Mouse (Mus musculus): ENCODE results near the gene Ttll1. TPM values are rescaled to one million over a fixed set of nuclear protein-coding genes. Genes with fewer than 3 reads are reported as not detected.

Gene Ttll1
- polyA plus RNA-seq, 1 experiment from 2014 or later = 37.0 TPM

- Histone ChIP-seq H3K27me3 (ENCODE audit: control insufficient read depth, insufficient read depth, low read length) (no peaks in the 10 kb centered on the region), H3K9ac (ENCODE audit: low read depth, low read length) (no peak overlapping the region), H3K4me2 (replicated peaks; ENCODE audit: low read depth, low read length) (no peak overlapping the region), H3K4me1 (replicated peaks; ENCODE audit: control insufficient read depth, insufficient read depth, low read length) (no peaks in the 10 kb centered on the region), H3K36me3 (ENCODE audit: control insufficient read depth, insufficient read depth, low read length) (no peaks in the 10 kb centered on the region), H3K4me3 (ENCODE audit: low read depth, low read length) (no peak overlapping the region), H3K9me3 (ENCODE audit: control insufficient read depth, low read length) (no peaks in the 10 kb centered on the region), H3K27ac (ENCODE audit: low read depth, low read length) (no peak overlapping the region)
- ATAC-seq (ENCODE audit: low FRiP score) (no peak), DNase-seq (ENCODE audit: low spot score) (no peak)
- WGBS = 92% methylated on average over 2 of the region's 2 CpGs
These were observed 28.2 kb upstream of the Ttll1 start for GRCm38 (mm10) chr15:83538855-83539254.

- no peaks in the 10 kb centered on the region for H3K27me3 ChIP-seq (ENCODE audit: control insufficient read depth, insufficient read depth, low read length)
- ATAC-seq (ENCODE audit: low FRiP score) = no peak
- DNase-seq (ENCODE audit: low spot score) = no peak
- H3K9me3 ChIP-seq (ENCODE audit: control insufficient read depth, low read length) = no peaks in the 10 kb centered on the region
- no peak overlapping the region for H3K9ac ChIP-seq (ENCODE audit: low read depth, low read length)
- H3K4me2 ChIP-seq (replicated peaks; ENCODE audit: low read depth, low read length) = no peak overlapping the region
- no peak overlapping the region for H3K4me3 ChIP-seq (ENCODE audit: low read depth, low read length)
- no peaks in the 10 kb centered on the region for H3K36me3 ChIP-seq (ENCODE audit: control insufficient read depth, insufficient read depth, low read length)
- no peaks in the 10 kb centered on the region for H3K4me1 ChIP-seq (replicated peaks; ENCODE audit: control insufficient read depth, insufficient read depth, low read length)
- 92% methylated on average over 6 of the region's 6 CpGs for WGBS
- no peak overlapping the region for H3K27ac ChIP-seq (ENCODE audit: low read depth, low read length)
These were observed 25.2 kb upstream of the Ttll1 start for GRCm38 (mm10) chr15:83535890-83536231.

GRCm38 (mm10) chr15:83534960-83535889 lies 24.5 kb upstream of the Ttll1 start:
- no peak overlapping the region for H3K4me3 ChIP-seq (ENCODE audit: low read depth, low read length)
- WGBS = 83% methylated on average over 17 of the region's 17 CpGs
- H3K36me3 ChIP-seq (ENCODE audit: control insufficient read depth, insufficient read depth, low read length) = no peaks in the 10 kb centered on the region
- ATAC-seq (ENCODE audit: low FRiP score) (no peak), DNase-seq (ENCODE audit: low spot score) (no peak)
- no peaks in the 10 kb centered on the region for H3K4me1 ChIP-seq (replicated peaks; ENCODE audit: control insufficient read depth, insufficient read depth, low read length)
- H3K27me3 ChIP-seq (ENCODE audit: control insufficient read depth, insufficient read depth, low read length) = no peaks in the 10 kb centered on the region
- H3K4me2 ChIP-seq (replicated peaks; ENCODE audit: low read depth, low read length) = no peak overlapping the region
- no peaks in the 10 kb centered on the region for H3K9me3 ChIP-seq (ENCODE audit: control insufficient read depth, low read length)
- H3K27ac ChIP-seq (ENCODE audit: low read depth, low read length) = no peak overlapping the region
- H3K9ac ChIP-seq (ENCODE audit: low read depth, low read length) = no peak overlapping the region

DNA sequence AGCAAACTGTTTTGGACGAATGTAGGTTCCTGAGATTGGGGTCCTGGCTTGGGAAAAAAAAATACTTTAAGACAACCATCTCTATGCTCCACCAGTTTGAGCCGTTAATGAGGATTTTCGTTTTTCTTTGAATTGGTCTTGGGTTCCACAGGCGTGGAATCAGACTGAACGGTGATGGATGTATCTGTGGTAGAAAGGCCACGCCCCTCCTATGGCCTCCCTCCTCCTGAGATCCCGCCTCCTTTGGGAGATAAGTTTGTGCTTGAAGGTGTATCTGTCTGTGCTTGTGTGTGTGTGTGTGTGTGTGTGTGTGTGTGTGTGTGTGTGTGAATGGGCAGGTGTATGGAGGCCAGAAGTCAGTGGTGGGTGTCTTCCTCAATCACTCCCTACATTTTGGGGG lies 21.9 kb upstream of the Ttll1 start:
- no peak for DNase-seq (ENCODE audit: low spot score)
- Histone ChIP-seq H3K4me1 (replicated peaks; ENCODE audit: control insufficient read depth, insufficient read depth, low read length) (no peaks in the 10 kb centered on the region), H3K27me3 (ENCODE audit: control insufficient read depth, insufficient read depth, low read length) (peaks cover 6% of the 10 kb centered on the region), H3K9ac (ENCODE audit: low read depth, low read length) (no peak overlapping the region), H3K4me3 (ENCODE audit: low read depth, low read length) (no peak overlapping the region), H3K4me2 (replicated peaks; ENCODE audit: low read depth, low read length) (no peak overlapping the region), H3K9me3 (ENCODE audit: control insufficient read depth, low read length) (no peaks in the 10 kb centered on the region), H3K36me3 (ENCODE audit: control insufficient read depth, insufficient read depth, low read length) (no peaks in the 10 kb centered on the region), H3K27ac (ENCODE audit: low read depth, low read length) (no peak overlapping the region)
- 85% methylated on average over 7 of the region's 7 CpGs for WGBS
- no peak for ATAC-seq (ENCODE audit: low FRiP score)

DNA sequence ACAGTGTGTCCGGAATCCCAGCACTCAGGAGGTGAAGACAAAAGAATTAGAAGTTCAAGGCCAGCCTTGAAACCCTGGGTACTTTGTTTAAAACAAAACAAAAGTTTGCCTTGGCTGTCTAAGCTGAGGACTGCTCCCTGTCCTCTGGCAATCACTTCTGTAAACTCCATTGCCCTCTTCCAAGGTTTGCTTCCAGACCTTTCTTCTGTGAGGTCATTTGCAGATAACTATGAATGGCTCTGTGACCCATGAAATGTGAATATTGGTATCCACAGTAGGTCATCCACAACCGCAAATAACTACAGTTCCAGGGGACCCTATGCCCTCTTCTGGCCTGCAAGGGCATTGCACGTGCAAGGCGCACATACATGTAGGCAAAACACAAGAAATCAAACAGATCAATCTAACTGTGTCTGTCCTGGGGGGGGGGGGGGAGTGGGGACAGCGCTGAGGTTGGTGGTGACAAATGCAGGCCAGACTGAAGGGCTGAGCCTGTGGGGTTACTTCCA lies 21.3 kb upstream of the Ttll1 start:
- ATAC-seq (ENCODE audit: low FRiP score) (no peak), DNase-seq (ENCODE audit: low spot score) (no peak)
- H3K36me3 ChIP-seq (ENCODE audit: control insufficient read depth, insufficient read depth, low read length) = no peaks in the 10 kb centered on the region
- no peaks in the 10 kb centered on the region for H3K4me1 ChIP-seq (replicated peaks; ENCODE audit: control insufficient read depth, insufficient read depth, low read length)
- H3K4me2 ChIP-seq (replicated peaks; ENCODE audit: low read depth, low read length) = no peak overlapping the region
- peaks cover 12% of the 10 kb centered on the region for H3K27me3 ChIP-seq (ENCODE audit: control insufficient read depth, insufficient read depth, low read length)
- no peak overlapping the region for H3K4me3 ChIP-seq (ENCODE audit: low read depth, low read length)
- 80% methylated on average over 5 of the region's 5 CpGs for WGBS
- H3K9me3 ChIP-seq (ENCODE audit: control insufficient read depth, low read length) = no peaks in the 10 kb centered on the region
- H3K9ac ChIP-seq (ENCODE audit: low read depth, low read length) = no peak overlapping the region
- no peak overlapping the region for H3K27ac ChIP-seq (ENCODE audit: low read depth, low read length)

GRCm38 (mm10) chr15:83530688-83531087 lies 20.0 kb upstream of the Ttll1 start:
- no peaks in the 10 kb centered on the region for H3K9me3 ChIP-seq (ENCODE audit: control insufficient read depth, low read length)
- ATAC-seq (ENCODE audit: low FRiP score) (no peak), DNase-seq (ENCODE audit: low spot score) (no peak)
- H3K27me3 ChIP-seq (ENCODE audit: control insufficient read depth, insufficient read depth, low read length) = peaks cover 22% of the 10 kb centered on the region
- no peak overlapping the region for H3K27ac ChIP-seq (ENCODE audit: low read depth, low read length)
- no peaks in the 10 kb centered on the region for H3K36me3 ChIP-seq (ENCODE audit: control insufficient read depth, insufficient read depth, low read length)
- WGBS = 77% methylated on average over 6 of the region's 6 CpGs
- no peak overlapping the region for H3K4me3 ChIP-seq (ENCODE audit: low read depth, low read length)
- H3K4me2 ChIP-seq (replicated peaks; ENCODE audit: low read depth, low read length) = no peak overlapping the region
- H3K9ac ChIP-seq (ENCODE audit: low read depth, low read length) = no peak overlapping the region
- H3K4me1 ChIP-seq (replicated peaks; ENCODE audit: control insufficient read depth, insufficient read depth, low read length) = no peaks in the 10 kb centered on the region

- Histone ChIP-seq H3K4me3 (ENCODE audit: low read depth, low read length) (no peak overlapping the region), H3K27me3 (ENCODE audit: control insufficient read depth, insufficient read depth, low read length) (peaks cover 26% of the 10 kb centered on the region), H3K4me2 (replicated peaks; ENCODE audit: low read depth, low read length) (no peak overlapping the region), H3K4me1 (replicated peaks; ENCODE audit: control insufficient read depth, insufficient read depth, low read length) (no peaks in the 10 kb centered on the region), H3K36me3 (ENCODE audit: control insufficient read depth, insufficient read depth, low read length) (no peaks in the 10 kb centered on the region), H3K9me3 (ENCODE audit: control insufficient read depth, low read length) (no peaks in the 10 kb centered on the region), H3K9ac (ENCODE audit: low read depth, low read length) (no peak overlapping the region), H3K27ac (ENCODE audit: low read depth, low read length) (no peak overlapping the region)
- DNase-seq (ENCODE audit: low spot score) (no peak), ATAC-seq (ENCODE audit: low FRiP score) (no peak)
- WGBS = 82% methylated on average over 9 of the region's 9 CpGs
These were observed 19.5 kb upstream of the Ttll1 start for GRCm38 (mm10) chr15:83530233-83530632.

GRCm38 (mm10) chr15:83529765-83530164 lies 19.1 kb upstream of the Ttll1 start:
- Histone ChIP-seq H3K4me3 (ENCODE audit: low read depth, low read length) (no peak overlapping the region), H3K4me1 (replicated peaks; ENCODE audit: control insufficient read depth, insufficient read depth, low read length) (no peaks in the 10 kb centered on the region), H3K4me2 (replicated peaks; ENCODE audit: low read depth, low read length) (no peak overlapping the region), H3K9me3 (ENCODE audit: control insufficient read depth, low read length) (no peaks in the 10 kb centered on the region), H3K27me3 (ENCODE audit: control insufficient read depth, insufficient read depth, low read length) (peaks cover 27% of the 10 kb centered on the region), H3K36me3 (ENCODE audit: control insufficient read depth, insufficient read depth, low read length) (no peaks in the 10 kb centered on the region), H3K9ac (ENCODE audit: low read depth, low read length) (no peak overlapping the region), H3K27ac (ENCODE audit: low read depth, low read length) (no peak overlapping the region)
- DNase-seq (ENCODE audit: low spot score) = no peak
- 84% methylated on average over 5 of the region's 5 CpGs for WGBS
- no peak for ATAC-seq (ENCODE audit: low FRiP score)

DNA sequence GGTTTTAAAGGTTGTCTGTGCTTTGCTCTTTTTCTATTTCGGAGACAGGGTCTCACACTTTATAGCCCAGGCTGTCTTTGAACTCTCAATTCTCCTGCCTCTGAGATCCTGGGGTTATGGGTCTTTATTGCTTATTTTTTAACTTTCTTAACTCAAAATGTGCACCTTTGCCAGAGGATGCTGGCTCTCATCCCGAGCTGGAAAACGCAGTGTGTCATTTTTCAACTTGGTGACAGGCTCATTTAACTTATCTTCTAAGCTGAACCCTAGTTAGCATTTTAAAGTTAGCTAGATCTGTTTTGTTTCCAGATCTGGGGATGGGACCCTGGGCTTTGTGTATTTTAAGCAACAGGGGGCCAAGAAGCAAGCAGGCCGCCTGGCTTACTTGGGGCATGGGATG lies 18.2 kb upstream of the Ttll1 start:
- H3K4me2 ChIP-seq (replicated peaks; ENCODE audit: low read depth, low read length) = no peak overlapping the region
- H3K9ac ChIP-seq (ENCODE audit: low read depth, low read length) = no peak overlapping the region
- H3K36me3 ChIP-seq (ENCODE audit: control insufficient read depth, insufficient read depth, low read length) = no peaks in the 10 kb centered on the region
- ATAC-seq (ENCODE audit: low FRiP score) (no peak), DNase-seq (ENCODE audit: low spot score) (no peak)
- H3K9me3 ChIP-seq (ENCODE audit: control insufficient read depth, low read length) = no peaks in the 10 kb centered on the region
- H3K27me3 ChIP-seq (ENCODE audit: control insufficient read depth, insufficient read depth, low read length) = peaks cover 27% of the 10 kb centered on the region
- H3K4me1 ChIP-seq (replicated peaks; ENCODE audit: control insufficient read depth, insufficient read depth, low read length) = 0 out of 2 replicates have a peak, but pooled peaks cover under 1% of the 10 kb centered on the region
- 65% methylated on average over 4 of the region's 4 CpGs for WGBS
- H3K27ac ChIP-seq (ENCODE audit: low read depth, low read length) = no peak overlapping the region
- H3K4me3 ChIP-seq (ENCODE audit: low read depth, low read length) = no peak overlapping the region
